Mouse (Mus musculus): Measurements from ENCODE around the gene Egfr.

Egfr gene

DNA sequence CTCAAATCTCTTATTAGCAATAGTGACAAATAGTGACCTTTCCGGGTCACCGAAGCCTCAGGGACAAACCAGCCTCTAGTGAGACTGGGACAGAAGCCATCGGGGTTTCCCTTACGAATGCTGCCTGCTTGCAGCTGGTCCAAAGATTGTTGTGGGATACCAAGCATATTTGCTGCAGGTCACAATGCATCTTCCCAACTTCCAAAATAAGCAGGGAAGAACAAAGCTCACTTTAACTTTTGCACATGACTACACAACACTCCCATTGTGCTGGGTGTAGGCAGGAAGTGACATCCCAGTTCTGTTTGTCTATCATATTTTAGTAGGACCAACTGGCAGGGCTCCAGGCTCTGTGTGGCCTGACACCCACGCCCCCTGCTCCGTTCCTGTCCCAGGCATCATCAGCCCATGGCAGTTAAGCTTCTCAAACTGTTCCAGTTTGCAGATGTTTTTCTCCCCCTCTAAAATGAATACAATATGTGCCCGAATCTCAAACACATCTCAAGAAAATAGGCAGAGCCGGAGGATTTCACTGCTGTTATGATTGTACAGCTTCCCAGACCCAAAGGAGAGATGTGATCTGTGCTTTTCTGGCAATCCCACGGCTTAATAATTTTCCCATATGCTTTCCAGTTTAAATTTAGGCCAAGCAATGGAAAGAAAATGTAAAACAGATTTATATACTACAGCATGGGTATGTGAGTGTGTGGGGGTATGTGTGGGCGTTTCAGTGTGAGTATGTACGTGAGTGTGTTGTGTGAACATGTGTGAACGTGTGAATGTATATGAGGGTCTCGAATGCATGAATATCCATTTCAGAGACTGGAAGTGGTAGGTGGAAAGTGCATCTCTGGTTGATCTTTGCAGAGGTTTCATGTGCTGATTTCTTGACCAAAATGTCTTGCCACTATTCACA, 143.7 kb downstream of the Egfr start:
- DNase-seq (ENCODE audit: extremely low spot score, low spot score), result no peak

DNA sequence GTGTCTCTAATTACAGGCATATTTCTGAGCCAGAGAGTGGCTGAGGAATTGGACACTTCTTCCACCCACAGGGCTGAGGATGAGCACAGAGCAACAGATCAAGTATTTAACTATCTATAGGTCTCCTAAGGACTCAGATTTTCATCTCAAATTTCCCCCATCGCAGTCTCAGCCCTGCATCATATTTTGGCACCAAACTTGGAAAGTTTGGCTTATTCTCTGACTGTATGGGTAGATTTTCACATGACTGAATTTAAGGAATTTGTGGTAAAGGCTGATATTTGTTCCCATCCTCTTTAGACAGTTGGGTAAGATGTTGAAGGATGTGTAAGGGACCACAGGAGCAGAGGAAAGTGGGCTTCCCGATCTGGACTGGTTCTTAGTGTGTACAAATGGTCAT, 145.7 kb downstream of the Egfr start:
- no peak for DNase-seq (ENCODE audit: extremely low spot score, low spot score)

DNA sequence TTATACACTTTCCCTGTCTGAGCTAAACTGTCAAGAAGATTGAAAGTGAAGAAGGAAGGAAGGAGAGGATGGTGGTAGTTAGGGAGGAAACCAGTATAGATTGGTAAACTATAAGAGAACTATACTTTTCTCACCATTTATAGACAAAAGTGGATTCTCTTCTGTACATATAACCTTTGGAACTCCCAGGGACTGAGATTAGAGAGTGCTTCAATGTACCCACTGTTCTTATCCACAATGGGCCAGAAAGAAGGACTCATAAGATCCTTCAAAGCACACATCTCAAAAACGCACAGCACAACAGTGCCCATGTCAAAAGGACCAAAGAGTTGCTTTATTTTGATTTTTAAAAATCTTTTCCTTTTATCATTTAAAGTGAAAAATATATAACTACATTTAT, 148.2 kb downstream of the Egfr start:
- DNase-seq (ENCODE audit: extremely low spot score, low spot score), result no peak

DNA sequence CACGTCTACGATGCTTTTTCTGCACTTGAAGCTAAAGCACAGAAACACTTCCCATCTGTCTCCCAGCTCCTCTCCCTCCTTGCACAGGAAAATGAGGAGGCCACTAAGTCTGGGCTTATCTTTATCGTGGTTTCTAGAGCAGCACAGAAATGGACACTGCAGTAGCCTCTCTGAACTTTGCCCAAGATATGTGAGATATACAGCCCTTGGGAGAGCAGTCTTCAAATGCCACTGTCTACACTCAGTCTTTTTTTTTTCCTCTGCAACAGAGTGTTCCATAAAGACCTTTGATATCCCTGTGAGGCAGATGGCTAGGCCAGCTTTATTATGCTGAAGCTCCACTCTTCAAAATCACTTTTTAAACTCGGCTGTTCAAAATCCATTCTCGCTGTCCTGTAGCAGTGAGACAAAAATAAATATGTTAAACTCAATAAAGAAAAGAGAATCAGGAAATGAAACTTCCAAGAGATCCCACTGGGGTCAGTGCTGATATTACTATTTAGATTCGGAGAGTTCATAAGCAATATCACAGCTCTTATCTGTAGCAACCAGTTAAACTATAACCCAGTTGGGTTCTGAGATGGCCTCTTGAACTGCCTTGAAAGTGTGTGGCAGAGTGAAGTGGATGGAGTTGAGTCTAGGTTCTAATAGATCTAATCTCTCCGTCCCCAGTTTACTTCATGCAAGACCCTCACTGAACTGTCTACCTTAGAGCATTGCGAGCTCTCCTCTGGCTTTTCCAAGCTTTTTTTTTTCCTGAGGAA, 148.8 kb downstream of the Egfr start:
- DNase-seq (ENCODE audit: extremely low spot score, low spot score), result no peak

DNA sequence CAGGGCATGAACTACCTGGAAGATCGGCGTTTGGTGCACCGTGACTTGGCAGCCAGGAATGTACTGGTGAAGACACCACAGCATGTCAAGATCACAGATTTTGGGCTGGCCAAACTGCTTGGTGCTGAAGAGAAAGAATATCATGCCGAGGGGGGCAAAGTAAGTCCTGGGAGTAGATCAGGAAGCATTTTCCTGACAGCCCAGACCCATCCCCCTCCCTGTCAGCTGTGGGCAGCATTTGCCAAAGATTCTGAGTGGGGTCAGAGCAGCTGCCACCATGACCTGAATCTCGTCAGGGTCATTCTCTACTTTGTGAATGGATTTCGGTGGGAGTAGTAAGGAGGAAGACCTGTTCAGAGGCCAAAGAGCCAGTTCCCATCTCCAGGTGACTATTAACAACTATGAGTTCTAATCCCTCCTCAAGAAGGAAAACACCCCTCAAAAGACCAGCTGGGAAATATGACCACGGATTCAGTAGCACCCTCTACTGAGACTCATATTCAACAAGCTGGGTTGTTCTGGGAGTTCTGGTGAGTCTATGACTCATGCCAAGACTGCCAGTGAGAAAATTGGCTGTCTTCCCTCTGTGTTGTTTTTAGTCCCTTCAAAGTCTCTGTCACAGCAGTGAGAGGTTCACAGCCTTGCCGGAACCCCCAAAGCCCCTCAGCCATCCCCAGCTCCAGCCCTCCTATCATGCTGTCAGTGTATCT, 152.5 kb downstream of the Egfr start:
- DNase-seq (ENCODE audit: extremely low spot score, low spot score), result no peak

DNA sequence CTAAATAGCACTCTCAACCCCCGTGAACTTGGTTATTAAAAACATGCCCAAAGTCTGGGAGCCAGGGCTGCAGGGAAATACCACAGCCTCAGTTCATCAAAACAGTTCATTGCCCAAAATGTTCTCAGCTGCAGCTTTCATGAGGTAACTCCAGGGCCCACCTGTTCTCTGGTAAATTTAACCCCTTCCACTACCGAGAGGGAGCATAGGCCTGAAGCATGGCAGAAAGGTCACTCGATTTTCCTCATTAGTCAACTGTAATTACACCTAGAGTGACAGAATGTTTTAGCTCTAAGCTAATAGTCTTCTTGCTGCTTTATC, 153.0 kb downstream of the Egfr start:
- no peak for DNase-seq (ENCODE audit: extremely low spot score, low spot score)

DNA sequence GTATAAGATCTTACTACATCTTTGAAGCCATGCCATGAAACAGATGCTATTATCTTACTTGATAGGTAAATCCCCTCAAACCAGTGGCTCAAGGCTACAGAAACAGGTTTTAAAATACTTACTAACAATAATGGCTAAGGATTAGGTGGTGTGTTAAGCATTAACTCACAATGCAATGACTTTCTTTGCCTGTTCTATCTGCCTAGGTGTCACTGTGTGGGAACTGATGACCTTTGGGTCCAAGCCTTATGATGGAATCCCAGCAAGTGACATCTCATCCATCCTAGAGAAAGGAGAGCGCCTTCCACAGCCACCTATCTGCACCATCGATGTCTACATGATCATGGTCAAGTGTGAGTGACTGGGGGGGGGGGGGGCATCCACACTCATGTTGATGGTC, 154.5 kb downstream of the Egfr start:
- no peak for DNase-seq (ENCODE audit: extremely low spot score, low spot score)

DNA sequence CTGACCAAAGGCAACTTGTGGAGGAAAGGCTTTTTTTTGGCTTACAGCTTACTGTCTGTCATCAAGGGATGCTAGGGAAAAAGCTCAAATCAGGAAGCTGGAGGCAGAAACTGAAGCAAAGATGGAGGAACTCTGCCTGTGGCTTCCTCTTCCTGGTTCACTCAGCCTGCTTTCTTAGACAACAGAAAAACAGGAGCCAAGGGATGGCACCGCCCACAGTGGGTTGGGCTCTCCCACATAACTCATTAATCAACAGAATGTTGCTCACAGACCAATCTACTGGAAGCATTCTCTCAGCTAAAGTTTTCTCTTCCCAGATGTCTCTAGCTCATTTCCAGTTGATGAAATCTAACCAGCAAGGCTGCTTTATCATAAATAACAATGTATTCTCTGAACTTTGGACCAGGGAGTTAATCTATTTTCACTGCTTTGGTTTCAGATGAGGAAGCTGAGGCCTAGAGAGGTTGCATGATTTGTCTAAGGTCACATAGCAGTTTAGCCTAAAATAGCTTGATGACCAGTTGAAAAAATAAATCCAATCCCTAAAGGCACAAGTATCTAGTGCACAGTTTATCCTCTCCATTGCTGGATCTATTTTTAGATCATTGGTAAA, 155.6 kb downstream of the Egfr start:
- no peak for DNase-seq (ENCODE audit: extremely low spot score, low spot score)

DNA sequence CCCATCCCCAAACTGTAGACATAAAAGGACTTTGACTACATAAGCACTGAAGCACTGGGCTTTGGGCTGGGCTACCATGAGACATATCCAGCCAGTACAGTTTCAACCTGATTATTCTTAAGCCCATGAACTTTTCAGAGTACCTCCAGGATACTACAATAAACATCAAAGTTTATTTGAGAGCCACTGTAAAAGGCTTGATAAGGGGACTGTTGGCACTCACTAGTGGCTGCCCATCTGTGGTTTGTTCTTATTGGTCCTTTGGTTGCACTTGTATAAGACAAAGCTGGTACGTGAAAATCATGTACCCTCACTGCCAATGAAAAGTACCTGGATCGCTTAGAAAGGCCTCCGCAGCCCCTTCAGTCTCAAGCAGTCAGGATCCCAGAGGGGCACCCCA, 162.8 kb downstream of the Egfr start:
- no peak for DNase-seq (ENCODE audit: extremely low spot score, low spot score)

DNA sequence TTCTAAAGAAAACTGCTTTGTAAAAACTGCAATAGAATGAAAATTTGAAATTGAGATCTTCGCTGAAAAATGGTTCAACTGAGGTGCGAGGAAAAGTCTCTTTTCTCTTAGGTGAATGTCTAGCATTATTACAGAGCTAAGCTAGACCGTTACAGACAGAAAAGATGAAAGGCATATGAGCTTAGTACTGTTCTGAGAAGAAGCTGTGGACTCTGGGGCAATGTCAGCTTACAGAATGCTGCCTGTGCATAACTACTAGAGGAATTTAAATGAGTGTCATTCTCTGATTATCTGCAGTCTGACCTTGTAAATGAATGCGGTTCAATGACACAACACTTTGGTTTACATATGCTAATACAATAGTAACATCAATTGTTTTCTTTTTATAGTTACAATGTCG, 163.8 kb downstream of the Egfr start:
- no peak for DNase-seq (ENCODE audit: extremely low spot score, low spot score)

DNA sequence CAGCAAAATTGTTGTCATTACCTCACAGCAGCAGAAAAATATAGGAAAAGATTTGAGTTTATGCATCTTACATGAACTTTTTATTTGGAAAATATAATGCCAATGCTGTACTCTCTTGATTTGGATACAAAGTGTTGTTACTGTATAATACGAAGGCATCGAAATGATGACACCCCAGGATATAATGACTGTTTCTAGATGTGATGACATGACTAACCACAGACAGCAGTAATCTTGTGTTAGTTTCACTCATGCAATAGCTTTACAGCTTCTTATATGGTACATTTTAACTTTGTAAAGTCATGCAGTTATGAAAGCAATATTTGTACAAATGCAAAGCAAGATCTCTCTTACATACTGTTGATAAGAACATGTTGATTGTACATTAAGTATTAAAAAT, 165.5 kb downstream of the Egfr start:
- DNase-seq (ENCODE audit: extremely low spot score, low spot score), result no peak

DNA sequence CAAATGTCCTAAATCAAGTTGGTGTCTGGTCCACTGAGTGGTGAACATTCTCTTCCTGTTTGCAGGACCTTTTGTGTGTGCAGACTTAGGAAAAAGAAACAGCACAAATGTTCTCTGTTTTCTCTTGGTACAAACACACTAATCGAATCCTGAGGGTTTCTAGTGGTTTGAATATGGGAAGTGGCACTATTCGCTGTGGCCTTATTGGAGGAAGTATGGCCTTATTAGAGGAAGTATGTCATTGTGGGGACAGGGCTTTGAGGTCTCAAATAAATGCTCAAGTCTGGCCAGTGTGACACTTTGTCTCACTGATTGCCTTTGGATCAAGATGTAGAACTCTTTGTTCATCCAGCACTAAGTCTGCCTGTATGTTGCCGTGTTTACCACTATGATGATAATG, 180.2 kb downstream of the Egfr start:
- DNase-seq (ENCODE audit: extremely low spot score, low spot score), result no peak

DNA sequence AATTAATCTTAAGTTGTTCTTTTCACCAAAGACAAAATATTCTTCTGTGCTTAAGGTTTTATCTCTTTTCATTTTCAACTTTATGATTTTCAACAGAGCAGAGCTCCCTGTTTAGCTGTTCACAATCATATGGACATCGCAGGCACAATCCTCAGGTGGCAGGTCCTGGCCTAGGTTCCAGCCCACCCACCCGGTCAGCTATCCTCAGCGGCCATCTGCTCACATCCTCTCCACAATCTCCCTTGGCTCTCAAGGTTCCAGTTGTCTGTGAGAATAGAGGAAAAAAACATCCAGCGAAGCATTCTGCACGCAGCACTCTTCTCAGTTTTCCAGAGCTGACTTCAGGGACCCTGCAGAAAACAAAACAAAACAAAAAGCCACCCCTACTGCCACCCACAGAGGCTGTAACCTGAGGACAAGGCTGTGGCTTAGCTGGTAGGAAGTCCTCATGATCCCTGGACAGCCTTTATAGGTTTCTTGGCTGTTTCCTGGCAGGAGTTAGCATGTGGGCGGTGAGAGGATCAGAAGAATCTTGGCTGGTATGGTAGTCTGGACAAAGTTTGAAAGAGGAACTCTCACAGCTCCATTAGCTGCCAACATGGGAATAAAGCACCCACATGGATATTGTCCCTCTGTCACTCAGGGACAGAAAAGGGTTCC, 183.7 kb downstream of the Egfr start:
- no peak for DNase-seq (ENCODE audit: extremely low spot score, low spot score)

DNA sequence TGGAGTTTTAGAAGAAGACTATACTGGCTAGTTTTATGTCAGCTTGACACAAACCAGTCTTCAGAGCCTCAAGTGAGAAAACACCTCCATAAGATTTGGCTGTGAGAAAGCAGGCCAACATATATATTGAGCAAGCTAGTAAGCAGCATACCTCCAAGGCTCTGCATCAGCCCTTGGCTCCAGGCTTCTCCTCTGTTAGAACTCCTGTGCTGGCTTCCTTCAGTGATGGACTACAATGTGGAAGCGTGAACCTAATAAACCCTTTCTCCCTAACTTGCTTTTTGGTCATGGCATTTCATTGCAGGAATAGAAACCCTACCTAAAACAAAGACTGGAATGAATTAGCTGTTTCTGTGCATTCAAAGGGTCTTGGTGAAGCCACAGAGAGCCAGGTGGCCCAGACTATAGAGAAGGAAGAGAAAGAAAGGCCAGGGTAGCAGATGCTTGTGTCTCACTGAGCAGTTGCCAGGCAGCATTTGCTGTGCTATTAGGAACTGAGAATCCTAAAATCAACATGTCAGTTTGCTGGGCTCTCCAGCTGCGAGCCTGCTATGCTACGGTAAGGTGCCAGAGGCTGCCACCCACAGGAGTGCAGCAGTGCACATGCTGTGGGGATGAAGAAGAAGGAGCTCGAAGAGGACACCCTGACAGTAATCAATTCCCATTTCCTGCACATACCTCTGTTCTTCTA, 189.2 kb downstream of the Egfr start:
- no peak for DNase-seq (ENCODE audit: extremely low spot score, low spot score)

DNA sequence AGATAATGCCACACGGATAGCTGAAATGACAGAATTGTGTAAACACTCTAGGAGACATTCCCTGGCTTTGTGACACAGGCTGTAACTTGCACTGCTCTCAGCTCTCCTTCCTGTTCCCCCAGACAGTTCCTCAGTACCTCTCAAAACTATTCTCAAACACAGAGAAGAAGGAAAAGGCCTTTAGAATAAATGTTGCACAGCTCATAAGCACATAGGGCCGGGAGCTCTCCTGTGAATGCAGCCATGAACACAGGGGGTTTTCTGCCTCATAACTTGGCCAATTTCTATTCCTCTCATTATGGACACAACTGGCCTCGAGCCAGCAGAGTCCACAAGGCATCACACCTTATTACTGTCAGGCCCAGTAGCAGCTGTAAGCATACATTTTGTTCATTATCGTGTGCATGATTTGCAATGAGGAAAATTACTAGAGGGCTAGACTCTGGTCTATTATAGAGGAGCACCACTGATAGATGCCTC, 190.0 kb downstream of the Egfr start:
- DNase-seq (ENCODE audit: extremely low spot score, low spot score), result no peak

DNA sequence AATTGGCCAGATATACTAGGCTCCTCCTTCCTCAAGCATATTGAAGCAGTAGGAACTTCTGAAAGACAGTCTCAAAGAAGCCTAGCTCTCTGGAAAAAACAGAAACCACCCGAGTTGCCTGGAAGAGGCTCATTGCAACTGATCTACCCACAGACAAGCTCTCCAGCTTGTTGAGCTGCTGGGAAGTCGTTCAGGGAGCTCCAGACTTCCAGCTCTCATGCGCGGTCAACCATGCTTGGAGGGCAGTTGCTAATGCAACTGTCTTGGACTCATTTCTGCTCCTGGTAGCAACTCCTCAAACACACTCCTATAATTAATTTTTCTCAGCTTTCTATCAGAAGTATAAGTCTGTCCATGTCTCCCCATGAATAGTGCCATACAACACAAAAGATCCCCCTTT, 191.0 kb downstream of the Egfr start:
- DNase-seq (ENCODE audit: extremely low spot score, low spot score), result no peak

DNA sequence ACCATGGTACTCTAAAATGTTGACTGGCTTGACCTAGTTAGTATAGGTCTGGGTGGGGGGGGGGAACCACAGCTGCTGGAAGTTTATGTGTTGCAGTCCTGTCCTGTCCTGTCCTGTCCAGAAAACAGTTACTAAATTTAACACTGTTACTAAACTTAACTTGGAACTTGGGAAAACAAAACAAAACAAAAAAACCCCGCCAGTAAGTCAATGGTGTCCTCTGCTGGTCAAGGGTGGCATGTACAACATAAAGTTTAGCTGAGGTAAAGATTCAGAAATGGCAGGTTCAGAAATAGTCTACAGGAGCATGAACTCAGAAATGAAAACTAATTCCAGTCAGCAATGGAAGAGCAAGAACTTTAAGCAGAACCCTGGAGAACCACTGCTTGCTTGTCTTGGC, 196.8 kb downstream of the Egfr start:
- DNase-seq (ENCODE audit: extremely low spot score, low spot score), result no peak

DNA sequence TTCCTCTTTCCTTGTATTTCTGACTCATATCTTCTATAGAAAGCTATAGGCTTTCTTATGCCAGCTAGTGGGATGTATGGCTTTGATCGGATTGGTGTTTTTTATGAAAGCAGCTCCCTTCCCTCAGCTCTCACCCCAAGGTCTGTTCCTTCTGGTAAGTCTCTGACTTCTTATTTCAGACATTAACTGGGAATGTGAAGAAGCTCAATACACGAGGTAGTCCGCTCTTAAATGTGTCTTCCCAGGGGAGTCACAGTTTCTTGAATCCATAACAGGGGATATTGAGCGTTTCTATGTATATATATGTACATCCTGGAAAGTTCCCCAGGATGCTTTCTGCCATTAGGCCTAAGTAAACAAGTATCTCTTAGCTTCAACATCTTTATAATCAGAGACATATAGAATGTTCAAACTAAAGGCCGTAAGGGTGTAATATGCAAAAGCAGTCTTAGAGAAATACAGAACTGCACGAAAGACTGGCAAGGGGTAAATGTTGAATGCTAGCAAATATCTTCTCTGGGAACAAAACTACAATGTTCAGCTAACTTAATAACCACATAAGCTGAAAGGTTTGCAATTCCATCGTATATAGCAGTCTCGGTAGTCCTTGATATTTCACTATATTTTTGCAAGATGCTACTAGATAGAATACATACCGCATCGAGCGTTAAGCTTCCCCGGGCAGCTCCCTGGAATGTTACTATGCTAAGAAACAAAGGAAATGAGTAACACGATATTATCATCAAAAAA, 198.4 kb downstream of the Egfr start:
- DNase-seq (ENCODE audit: extremely low spot score, low spot score), result no peak

DNA sequence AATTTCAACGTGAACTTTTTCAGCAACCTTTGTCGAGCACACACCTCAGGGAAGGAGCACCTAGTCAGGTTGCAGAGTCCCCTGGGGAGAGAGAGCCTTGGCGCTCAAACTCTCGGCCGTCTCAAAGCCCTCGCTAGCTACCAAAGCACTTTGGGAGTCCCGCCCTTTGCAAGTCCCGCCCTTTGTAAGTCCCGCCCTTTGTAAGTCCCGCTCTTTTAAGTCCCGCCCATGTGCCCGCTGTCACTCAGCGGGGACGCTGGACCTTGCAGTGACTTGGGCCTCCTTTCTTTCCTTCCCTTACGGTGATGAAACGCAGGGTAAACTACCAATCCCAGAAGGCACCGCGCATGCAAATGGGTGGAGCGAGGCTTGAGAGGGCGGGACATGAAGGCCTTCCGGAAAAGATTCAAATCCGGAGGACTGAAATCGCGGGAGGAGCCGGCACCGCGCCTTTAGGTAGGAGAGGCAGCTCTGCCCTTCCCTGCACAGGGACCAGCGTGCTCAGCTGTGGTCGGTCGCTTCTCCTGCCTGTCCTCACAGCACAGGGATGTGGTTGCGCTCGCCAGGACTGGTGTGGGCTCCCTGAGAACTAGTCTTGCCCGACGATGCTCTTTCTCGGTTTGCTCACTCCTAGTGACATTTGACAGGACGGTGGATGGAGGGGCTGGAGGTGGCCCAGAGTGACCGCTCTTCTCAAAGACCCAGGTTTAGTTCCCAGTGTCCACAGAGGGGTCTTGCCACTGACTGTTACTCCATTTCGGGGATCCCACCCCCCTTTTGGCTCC, 199.2 kb downstream of the Egfr start, which contains the start of gene Fbxo48:
TSS of gene Fbxo48 (plus strand) at position 400 of the 785 bp plus-strand sequence.
- DNase-seq (ENCODE audit: extremely low spot score, low spot score), result peak; percentile 95

All from neural tube, embryonic 10.5 days (tissue).